Mouse (Mus musculus): ENCODE measurements at regions not wholly inside any gene's neighbourhood (a gene's known extent, or its start where the extent isn't known, plus 50 kb on each side); places are given as distances from the start of the nearest gene placed in this dataset.
"Not testable (repeated sequence)": the region's sequence is repeated elsewhere in the genome, so short reads cannot be mapped to it uniquely, and the experiment has no call there.

DNA sequence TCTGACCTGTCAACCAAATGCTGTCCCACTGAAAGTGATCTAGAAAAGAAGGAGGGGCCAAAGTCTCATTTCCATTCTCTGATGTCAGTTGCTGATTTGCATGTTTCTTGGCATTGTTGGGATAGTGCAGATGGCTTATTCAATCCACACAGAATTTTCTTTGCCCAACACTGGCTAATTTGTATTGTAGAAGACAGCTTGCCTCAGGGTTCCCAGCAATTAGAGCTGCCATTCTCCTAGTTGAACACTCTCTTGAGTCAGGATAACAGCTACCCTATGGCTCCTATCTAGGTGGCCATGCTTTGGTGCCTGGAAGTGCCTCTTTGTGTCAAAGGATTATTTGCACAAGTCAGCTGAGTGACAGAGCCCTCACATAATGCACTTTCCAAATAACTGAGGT, 569.0 kb downstream of the Lrriq3 start:
- Histone ChIP-seq H3K4me2 (no peak overlapping the region), H3K9ac (no peak overlapping the region), H3K27ac (no peak overlapping the region), H3K4me3 (replicated peaks) (no peak overlapping the region), H3K27me3 (replicated peaks) (no peaks in the 10 kb centered on the region), H3K9me3 (no peaks in the 10 kb centered on the region), H3K36me3 (no peaks in the 10 kb centered on the region), H3K4me1 (no peaks in the 10 kb centered on the region)
- ATAC-seq (ENCODE audit: insufficient read depth, low FRiP score, low read depth): no peak

- Histone ChIP-seq H3K27ac (no peak overlapping the region), H3K9me3 (no peaks in the 10 kb centered on the region), H3K36me3 (no peaks in the 10 kb centered on the region), H3K27me3 (replicated peaks) (no peaks in the 10 kb centered on the region), H3K4me2 (no peak overlapping the region), H3K9ac (no peak overlapping the region), H3K4me1 (no peaks in the 10 kb centered on the region), H3K4me3 (replicated peaks) (no peak overlapping the region)
- ATAC-seq (ENCODE audit: insufficient read depth, low FRiP score, low read depth): no peak
- WGBS: 71% methylated on average over 1 of the region's 1 CpGs
Measured at GRCm38 (mm10) chr3:155672558-155672957, 579.3 kb downstream of the Lrriq3 start.

- Histone ChIP-seq H3K27ac (no peak overlapping the region), H3K4me3 (replicated peaks) (no peak overlapping the region), H3K9me3 (no peaks in the 10 kb centered on the region), H3K4me1 (no peaks in the 10 kb centered on the region), H3K9ac (no peak overlapping the region), H3K27me3 (replicated peaks) (no peaks in the 10 kb centered on the region), H3K4me2 (no peak overlapping the region), H3K36me3 (no peaks in the 10 kb centered on the region)
- ATAC-seq (ENCODE audit: insufficient read depth, low FRiP score, low read depth): no peak
- WGBS: 85% methylated on average over 4 of the region's 4 CpGs
Measured at GRCm38 (mm10) chr3:155680200-155680599, 587.0 kb downstream of the Lrriq3 start.

GRCm38 (mm10) chr3:155682921-155683813, 589.9 kb downstream of the Lrriq3 start:
- Histone ChIP-seq H3K36me3 (no peaks in the 10 kb centered on the region), H3K9ac (no peak overlapping the region), H3K4me2 (no peak overlapping the region), H3K4me1 (no peaks in the 10 kb centered on the region), H3K27ac (no peak overlapping the region), H3K9me3 (no peaks in the 10 kb centered on the region), H3K4me3 (replicated peaks) (no peak overlapping the region), H3K27me3 (replicated peaks) (no peaks in the 10 kb centered on the region)
- ATAC-seq (ENCODE audit: insufficient read depth, low FRiP score, low read depth): no peak
- 35% methylated on average over 8 of the region's 8 CpGs for WGBS

- Histone ChIP-seq H3K27me3 (replicated peaks) (no peaks in the 10 kb centered on the region), H3K4me3 (replicated peaks) (no peak overlapping the region), H3K36me3 (no peaks in the 10 kb centered on the region), H3K27ac (no peak overlapping the region), H3K4me2 (no peak overlapping the region), H3K4me1 (no peaks in the 10 kb centered on the region), H3K9ac (no peak overlapping the region), H3K9me3 (no peaks in the 10 kb centered on the region)
- 76% methylated on average over 5 of the region's 5 CpGs for WGBS
- ATAC-seq (ENCODE audit: insufficient read depth, low FRiP score, low read depth): no peak
Measured at GRCm38 (mm10) chr3:155688358-155688757, 595.1 kb downstream of the Lrriq3 start.

DNA sequence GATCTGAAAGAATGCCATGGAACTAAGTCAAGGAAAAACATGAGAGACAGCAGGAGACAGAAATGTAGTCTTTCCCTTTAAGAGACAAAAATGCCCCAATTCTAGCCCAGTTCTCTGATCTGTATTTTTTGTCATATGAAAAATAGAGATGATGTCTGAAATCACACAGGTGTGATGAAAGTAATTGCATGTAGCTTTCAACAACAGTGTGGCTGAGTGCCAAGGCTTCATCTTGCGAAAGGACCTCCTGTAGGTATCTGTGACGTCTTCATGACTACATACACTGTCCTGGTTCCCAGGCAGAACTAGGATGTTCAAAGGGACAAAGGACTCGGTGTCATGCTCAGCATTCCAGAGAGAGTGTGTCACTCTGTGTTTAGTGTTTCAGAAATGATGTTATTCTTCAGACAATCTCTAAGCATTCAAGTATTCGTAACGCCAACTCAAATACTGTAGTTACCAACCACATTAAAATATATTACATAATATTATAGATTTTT, 629.8 kb downstream of the Lrriq3 start:
- 80% methylated on average over 5 of the region's 5 CpGs for WGBS
- no peaks in the 10 kb centered on the region for H3K9me3 ChIP-seq
- no peak overlapping the region for H3K27ac ChIP-seq

DNA sequence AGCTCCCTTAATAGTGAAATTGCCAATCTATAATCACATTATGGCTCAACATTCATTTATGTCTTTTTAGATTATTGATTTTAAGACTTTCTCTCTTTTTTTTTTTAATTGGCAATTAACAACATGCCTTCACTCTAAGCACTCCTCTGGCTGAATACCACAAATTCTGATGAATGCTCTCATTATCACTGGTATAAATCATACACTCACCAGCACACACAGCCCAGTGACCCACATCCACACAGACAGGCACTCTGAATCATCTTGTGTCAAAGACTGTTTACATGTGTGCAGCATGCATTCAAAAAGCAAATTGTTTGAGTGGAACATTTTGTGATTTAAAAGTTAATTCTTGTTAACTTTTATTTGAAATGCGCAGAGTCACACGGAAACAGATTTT, 649.2 kb downstream of the Lrriq3 start:
- no peak overlapping the region for H3K4me2 ChIP-seq
- ATAC-seq (ENCODE audit: insufficient read depth, low FRiP score, low read depth): no peak
- H3K9me3 ChIP-seq: no peaks in the 10 kb centered on the region
- WGBS: 87% methylated on average over 2 of the region's 2 CpGs
- no peaks in the 10 kb centered on the region for H3K4me1 ChIP-seq
- H3K9ac ChIP-seq: no peak overlapping the region
- no peaks in the 10 kb centered on the region for H3K36me3 ChIP-seq
- no peak overlapping the region for H3K4me3 ChIP-seq (replicated peaks)
- H3K27ac ChIP-seq: no peak overlapping the region
- H3K27me3 ChIP-seq (replicated peaks): no peaks in the 10 kb centered on the region

More for the DNA sequence above, 629.8 kb downstream of the Lrriq3 start:
- no peaks in the 10 kb centered on the region for H3K36me3 ChIP-seq
- H3K27me3 ChIP-seq (replicated peaks): no peaks in the 10 kb centered on the region
- H3K4me3 ChIP-seq (replicated peaks): no peak overlapping the region
- H3K4me2 ChIP-seq: no peak overlapping the region
- H3K9ac ChIP-seq: no peak overlapping the region
- no peak for ATAC-seq (ENCODE audit: insufficient read depth, low FRiP score, low read depth)
- no peaks in the 10 kb centered on the region for H3K4me1 ChIP-seq

DNA sequence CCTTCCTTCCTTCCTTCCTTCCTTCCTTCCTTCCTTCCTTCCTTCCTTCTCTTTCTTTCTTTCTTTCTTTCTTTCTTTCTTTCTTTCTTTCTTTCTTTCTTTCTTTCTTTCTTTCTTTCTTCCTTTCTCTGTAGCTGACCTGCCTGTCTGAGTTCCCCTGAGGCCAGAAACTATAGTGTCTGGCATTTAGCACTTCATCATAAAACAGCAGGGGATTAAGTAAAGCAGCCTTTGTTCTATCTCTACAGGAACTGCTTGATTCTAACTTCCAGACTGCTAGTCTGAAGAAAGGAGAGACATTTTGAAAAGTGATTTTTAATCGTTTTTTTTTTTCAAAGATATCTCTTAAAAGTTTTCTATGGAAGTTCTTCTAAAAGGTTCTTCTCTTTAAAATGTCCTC, 653.4 kb downstream of the Lrriq3 start:
- not testable (repeated sequence) for ATAC-seq (ENCODE audit: insufficient read depth, low FRiP score, low read depth); H3K4me3 ChIP-seq (replicated peaks); H3K27me3 ChIP-seq (replicated peaks); H3K4me2 ChIP-seq; H3K4me1 ChIP-seq; H3K9me3 ChIP-seq; H3K9ac ChIP-seq; H3K27ac ChIP-seq; H3K36me3 ChIP-seq
- WGBS: 30% methylated on average over 1 of the region's 1 CpGs

GRCm38 (mm10) chr3:155747511-155747910, 654.3 kb downstream of the Lrriq3 start:
- Histone ChIP-seq H3K36me3 (no peaks in the 10 kb centered on the region), H3K27ac (no peak overlapping the region), H3K4me1 (no peaks in the 10 kb centered on the region), H3K9me3 (no peaks in the 10 kb centered on the region), H3K4me2 (no peak overlapping the region), H3K27me3 (replicated peaks) (no peaks in the 10 kb centered on the region), H3K9ac (no peak overlapping the region), H3K4me3 (replicated peaks) (no peak overlapping the region)
- ATAC-seq (ENCODE audit: insufficient read depth, low FRiP score, low read depth): no peak

DNA sequence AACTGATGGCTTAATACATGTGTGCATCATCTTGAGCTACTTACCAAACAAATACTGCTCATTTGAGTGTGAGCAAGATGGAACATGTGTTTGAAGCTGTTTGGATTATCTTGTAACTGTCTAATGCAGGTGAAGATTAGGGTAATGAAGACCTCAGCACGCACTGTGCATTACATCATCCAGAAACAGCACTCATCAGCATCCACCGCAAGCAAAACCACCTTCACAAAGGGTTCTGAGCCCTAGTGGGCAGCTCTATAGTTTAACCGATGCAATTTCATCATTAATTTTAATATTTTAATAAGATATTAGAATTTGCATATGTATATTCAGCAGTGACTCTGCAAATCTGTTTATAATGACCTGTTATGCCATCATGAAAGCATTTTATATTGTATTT, 664.1 kb downstream of the Lrriq3 start:
- WGBS: 77% methylated on average over 3 of the region's 3 CpGs
- Histone ChIP-seq H3K27me3 (replicated peaks) (no peaks in the 10 kb centered on the region), H3K27ac (no peak overlapping the region)

GRCm38 (mm10) chr3:155776019-155776418, 682.8 kb downstream of the Lrriq3 start:
- H3K9ac ChIP-seq: no peak overlapping the region
- H3K27me3 ChIP-seq (replicated peaks): no peaks in the 10 kb centered on the region
- no peak for ATAC-seq (ENCODE audit: insufficient read depth, low FRiP score, low read depth)
- H3K9me3 ChIP-seq: no peaks in the 10 kb centered on the region
- H3K4me2 ChIP-seq: no peak overlapping the region
- no peaks in the 10 kb centered on the region for H3K4me1 ChIP-seq
- 84% methylated on average over 1 of the region's 1 CpGs for WGBS
- no peaks in the 10 kb centered on the region for H3K36me3 ChIP-seq
- H3K27ac ChIP-seq: no peak overlapping the region
- H3K4me3 ChIP-seq (replicated peaks): no peak overlapping the region

More for the DNA sequence above, 664.1 kb downstream of the Lrriq3 start:
- ATAC-seq (ENCODE audit: insufficient read depth, low FRiP score, low read depth): no peak
- H3K4me2 ChIP-seq: no peak overlapping the region
- H3K36me3 ChIP-seq: no peaks in the 10 kb centered on the region
- H3K4me1 ChIP-seq: no peaks in the 10 kb centered on the region
- no peaks in the 10 kb centered on the region for H3K9me3 ChIP-seq
- no peak overlapping the region for H3K4me3 ChIP-seq (replicated peaks)
- no peak overlapping the region for H3K9ac ChIP-seq

- Histone ChIP-seq H3K4me3 (replicated peaks) (no peak overlapping the region), H3K4me2 (no peak overlapping the region), H3K4me1 (no peaks in the 10 kb centered on the region), H3K9ac (no peak overlapping the region), H3K9me3 (no peaks in the 10 kb centered on the region), H3K27me3 (replicated peaks) (no peaks in the 10 kb centered on the region), H3K36me3 (no peaks in the 10 kb centered on the region), H3K27ac (no peak overlapping the region)
- no peak for ATAC-seq (ENCODE audit: insufficient read depth, low FRiP score, low read depth)
- 76% methylated on average over 1 of the region's 1 CpGs for WGBS
Measured at GRCm38 (mm10) chr3:155777025-155777424, 683.8 kb downstream of the Lrriq3 start.
